Mouse (Mus musculus) MEL (cell line): ENCODE data around the gene Klhl1. TPM values are rescaled to one million over a fixed set of nuclear protein-coding genes. Genes with fewer than 3 reads are reported as not detected.

ENCODE experiments used
- DNase-seq: peaks from one replicate; pipeline ENCODE4 v3.0.0; 2011; ENCODE audit warnings: low read depth, low spot score
- H3K27ac ChIP-seq: 2 replicates; pipeline ENCODE4 v1.5.1; 2012; ENCODE audit warnings: low read depth, mild to moderate bottlenecking, control low read depth, low read length, moderate library complexity; ENCODE audit not compliant: control insufficient read depth
- H3K27me3 ChIP-seq, 2 experiments: fragments of 150-350 bp in 1 of 2; sonication (generic) in 1 of 2; 2 replicates each; pipeline ENCODE4 v1.6.1; 2012; ENCODE audit warnings: low read length in 2 of 2, mild to moderate bottlenecking in 2 of 2, improper control_type of control experiment in 1 of 2, moderate library complexity in 1 of 2; ENCODE audit not compliant: insufficient read depth in 2 of 2, control insufficient read depth in 1 of 2
- H3K36me3 ChIP-seq, 2 experiments: 2 replicates each; pipeline ENCODE4 v1.6.1; 2012 to 2014; ENCODE audit warnings: low read length in 2 of 2, improper control_type of control experiment in 1 of 2, inconsistent platforms in 1 of 2, mild to moderate bottlenecking in 1 of 2; ENCODE audit not compliant: insufficient read depth in 2 of 2, control insufficient read depth in 1 of 2
- H3K4me1 ChIP-seq, 2 experiments: fragments of 150-350 bp in 1 of 2; sonication (generic) in 1 of 2; 2 replicates each; pipeline ENCODE4 v1.6.1; 2012; ENCODE audit warnings: low read length in 2 of 2, improper control_type of control experiment in 1 of 2, mild to moderate bottlenecking in 1 of 2; ENCODE audit not compliant: insufficient read depth in 2 of 2, control insufficient read depth in 1 of 2
- H3K4me3 ChIP-seq, 2 experiments: fragments of 150-350 bp in 1 of 2; sonication (generic) in 1 of 2; 2 replicates each; pipeline ENCODE4 v1.5.1; 2012; ENCODE audit warnings: low read depth in 2 of 2, low read length in 2 of 2, mild to moderate bottlenecking in 2 of 2, moderate library complexity in 2 of 2, control low read depth in 1 of 2, improper control_type of control experiment in 1 of 2; ENCODE audit not compliant: control insufficient read depth in 1 of 2, insufficient read depth in 1 of 2
- H3K79me2 ChIP-seq: 2 replicates; pipeline ENCODE4 v1.6.1; 2012; ENCODE audit warnings: mild to moderate bottlenecking, low read length, moderate library complexity; ENCODE audit not compliant: control insufficient read depth, poor library complexity, insufficient read depth
- H3K9ac ChIP-seq: 2 replicates; pipeline ENCODE4 v1.6.1; 2012; ENCODE audit warnings: low read depth, mild to moderate bottlenecking, control low read depth, low read length, moderate library complexity; ENCODE audit not compliant: control insufficient read depth, poor library complexity, severe bottlenecking
- H3K9me3 ChIP-seq: fragments of 150-350 bp; sonication (generic); replicated peaks from 2 replicates; pipeline ENCODE4 v1.6.1; 2012; ENCODE audit warnings: mild to moderate bottlenecking, low read length, improper control_type of control experiment, moderate library complexity; ENCODE audit not compliant: insufficient read depth
- BHLHE40 ChIP-seq: IDR thresholded peaks from 2 replicates; pipeline ENCODE4 v1.6.1; 2012; ENCODE audit warnings: low read depth, mild to moderate bottlenecking, inconsistent platforms, low read length, improper control_type of control experiment, borderline replicate concordance
- CHD1 ChIP-seq: IDR thresholded peaks from 2 replicates; pipeline ENCODE4 v1.6.1; 2012; ENCODE audit warnings: low read depth, mild to moderate bottlenecking, inconsistent platforms, low read length, improper control_type of control experiment
- CTCF ChIP-seq, 3 experiments: IDR thresholded peaks in 2 of 3; conservative IDR thresholded peaks in 1 of 3; 2 replicates each; pipeline ENCODE4 v1.5.1; 2011 to 2012; ENCODE audit warnings: low read length in 3 of 3, low read depth in 2 of 3, mild to moderate bottlenecking in 2 of 3, improper control_type of control experiment in 1 of 3, inconsistent platforms in 1 of 3, mixed read lengths in 1 of 3, moderate library complexity in 1 of 3; ENCODE audit not compliant: control insufficient read depth in 1 of 3, insufficient read depth in 1 of 3, poor library complexity in 1 of 3, severe bottlenecking in 1 of 3
- E2F4 ChIP-seq: IDR thresholded peaks from 2 replicates; pipeline ENCODE4 v1.6.1; 2011; ENCODE audit warnings: low read depth, low read length, improper control_type of control experiment, borderline replicate concordance
- ELF1 ChIP-seq: IDR thresholded peaks from 2 replicates; pipeline ENCODE4 v1.6.1; 2014; ENCODE audit warnings: low read depth, mild to moderate bottlenecking, inconsistent platforms, low read length, improper control_type of control experiment, moderate library complexity
- EP300 ChIP-seq, 2 experiments: IDR thresholded peaks; 2 replicates each; pipeline ENCODE4 v1.6.1; 2011; ENCODE audit warnings: improper control_type of control experiment in 2 of 2, low read length in 2 of 2, low read depth in 1 of 2, mild to moderate bottlenecking in 1 of 2
- KAT2A ChIP-seq: conservative IDR thresholded peaks from 2 replicates; pipeline ENCODE4 v1.6.1; 2012; ENCODE audit warnings: low read depth, low read length, improper control_type of control experiment, inconsistent platforms
- MAZ ChIP-seq: IDR thresholded peaks from 2 replicates; pipeline ENCODE4 v1.6.1; 2012; ENCODE audit warnings: low read depth, mild to moderate bottlenecking, inconsistent platforms, low read length, improper control_type of control experiment
- MEF2A ChIP-seq: IDR thresholded peaks from 2 replicates; pipeline ENCODE4 v1.6.1; 2014; ENCODE audit warnings: low read depth, mild to moderate bottlenecking, inconsistent platforms, low read length, improper control_type of control experiment; ENCODE audit not compliant: poor library complexity, insufficient replicate concordance, severe bottlenecking; ENCODE audit errors: extremely low read depth
- MXI1 ChIP-seq: IDR thresholded peaks from 2 replicates; pipeline ENCODE4 v1.6.1; 2011; ENCODE audit warnings: mild to moderate bottlenecking, low read depth, low read length, improper control_type of control experiment
- MYB ChIP-seq: IDR thresholded peaks from 2 replicates; pipeline ENCODE4 v1.6.1; 2011; ENCODE audit warnings: mild to moderate bottlenecking, low read depth, low read length, improper control_type of control experiment
- MYC ChIP-seq: IDR thresholded peaks from 2 replicates; pipeline ENCODE4 v1.6.1; 2011; ENCODE audit warnings: low read depth, mild to moderate bottlenecking, low read length, improper control_type of control experiment, moderate library complexity
- NELFE ChIP-seq: IDR thresholded peaks from 2 replicates; pipeline ENCODE4 v1.6.1; 2011; ENCODE audit warnings: low read depth, low read length, improper control_type of control experiment
- NRF1 ChIP-seq: IDR thresholded peaks from 2 replicates; pipeline ENCODE4 v1.6.1; 2014; ENCODE audit warnings: low read depth, mild to moderate bottlenecking, inconsistent platforms, low read length, improper control_type of control experiment, moderate library complexity; ENCODE audit not compliant: poor library complexity, insufficient read depth, severe bottlenecking
- POLR2A ChIP-seq, 2 experiments: IDR thresholded peaks; 2 replicates each; pipeline ENCODE4 v1.6.1; 2011 to 2012; ENCODE audit warnings: low read length in 2 of 2, mild to moderate bottlenecking in 2 of 2, control low read depth in 1 of 2, improper control_type of control experiment in 1 of 2, low read depth in 1 of 2, moderate library complexity in 1 of 2; ENCODE audit not compliant: control insufficient read depth in 1 of 2, insufficient read depth in 1 of 2, poor library complexity in 1 of 2
- POLR2AphosphoS2 ChIP-seq: IDR thresholded peaks from 2 replicates; pipeline ENCODE4 v1.6.1; 2011; ENCODE audit warnings: low read length, improper control_type of control experiment
- RAD21 ChIP-seq: IDR thresholded peaks from 2 replicates; pipeline ENCODE4 v1.6.1; 2011; ENCODE audit warnings: mild to moderate bottlenecking, low read depth, low read length, improper control_type of control experiment
- RCOR1 ChIP-seq: IDR thresholded peaks from 2 replicates; pipeline ENCODE4 v1.6.1; 2012; ENCODE audit warnings: low read depth, mild to moderate bottlenecking, inconsistent platforms, low read length, improper control_type of control experiment
- TAL1 ChIP-seq: IDR thresholded peaks from 2 replicates; pipeline ENCODE4 v1.6.1; 2012; ENCODE audit warnings: mild to moderate bottlenecking, inconsistent platforms, low read length, moderate library complexity, mixed read lengths
- TCF12 ChIP-seq: IDR thresholded peaks from 2 replicates; pipeline ENCODE4 v1.6.1; 2014; ENCODE audit warnings: low read depth, mild to moderate bottlenecking, inconsistent platforms, low read length, improper control_type of control experiment, moderate library complexity
- UBTF ChIP-seq: IDR thresholded peaks from 2 replicates; pipeline ENCODE4 v1.6.1; 2012; ENCODE audit warnings: low read depth, mild to moderate bottlenecking, inconsistent platforms, low read length, improper control_type of control experiment, moderate library complexity, borderline replicate concordance; ENCODE audit not compliant: insufficient read depth
- USF2 ChIP-seq, 2 experiments: IDR thresholded peaks; 2 replicates each; pipeline ENCODE4 v1.6.1; 2011 to 2012; ENCODE audit warnings: improper control_type of control experiment in 2 of 2, low read length in 2 of 2, borderline replicate concordance in 1 of 2, inconsistent platforms in 1 of 2, low read depth in 1 of 2, mild to moderate bottlenecking in 1 of 2; ENCODE audit not compliant: insufficient read depth in 1 of 2
- ZC3H11A ChIP-seq: IDR thresholded peaks from 2 replicates; pipeline ENCODE4 v1.6.1; 2012; ENCODE audit warnings: low read depth, mild to moderate bottlenecking, inconsistent platforms, low read length, improper control_type of control experiment
- ZKSCAN1 ChIP-seq: IDR thresholded peaks from 2 replicates; pipeline ENCODE4 v1.6.1; 2012; ENCODE audit warnings: low read depth, mild to moderate bottlenecking, inconsistent platforms, low read length, improper control_type of control experiment, moderate library complexity
- ZMIZ1 ChIP-seq: IDR thresholded peaks from 2 replicates; pipeline ENCODE4 v1.6.1; 2012; ENCODE audit warnings: low read depth, mild to moderate bottlenecking, inconsistent platforms, low read length, improper control_type of control experiment, moderate library complexity
- ZNF384 ChIP-seq: IDR thresholded peaks from 2 replicates; pipeline ENCODE4 v1.6.1; 2012; ENCODE audit warnings: low read depth, mild to moderate bottlenecking, inconsistent platforms, low read length, improper control_type of control experiment
- polyA plus RNA-seq, 2 experiments: library from polyadenylated mRNA; stranded (reverse) in 1 of 2; unstranded in 1 of 2; fragments of >175 nt in 1 of 2; fragments of >200 nt in 1 of 2; gene quantifications; 2 replicates each; pipeline versions ENCODE4 v1.2.1 to v1.2.4; 2012; ENCODE audit warnings: low replicate concordance in 2 of 2, low read depth in 1 of 2; ENCODE audit not compliant: insufficient read length in 2 of 2, insufficient read depth in 1 of 2, missing spikeins in 1 of 2
- total RNA-seq: library from RNA; depleted of rRNA; stranded (reverse); fragments of 300-350 nt; gene quantifications from 2 replicates; pipeline ENCODE4 v1.2.3, GENCODE M21; 2012

Gene Klhl1
- total and polyA plus RNA-seq, 3 experiments = not detected

DNA sequence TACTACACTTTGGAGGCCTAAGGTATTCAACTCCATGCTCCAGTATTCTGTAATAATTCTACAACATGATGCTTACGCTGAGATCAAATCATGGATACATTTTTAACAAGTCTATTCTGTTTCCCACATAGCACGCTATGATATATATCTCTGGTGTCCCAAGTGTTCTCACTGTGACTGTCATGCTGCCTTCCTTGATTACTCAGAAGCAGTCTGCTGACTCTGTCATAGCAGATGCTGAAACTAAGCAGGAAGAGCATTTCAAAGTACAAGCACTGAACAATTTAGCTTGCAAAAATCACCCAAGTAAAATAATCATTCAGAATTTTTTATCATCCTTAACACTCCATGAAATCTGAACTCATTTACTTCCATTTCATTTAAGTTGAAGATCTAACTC lies 378.7 kb downstream of the Klhl1 start:
- Histone ChIP-seq H3K9ac (no peak overlapping the region), H3K36me3 (no peaks in the 10 kb centered on the region), H3K79me2 (no peaks in the 10 kb centered on the region), H3K9me3 (no peaks in the 10 kb centered on the region), H3K4me3 (no peak overlapping the region), H3K27me3 (no peaks in the 10 kb centered on the region), H3K27ac (no peak overlapping the region), H3K4me1 (no peaks in the 10 kb centered on the region)
- TF ChIP-seq NRF1 = no peak
- TF ChIP-seq UBTF = no peak
- TF ChIP-seq EP300 (IDR thresholded peaks at IDR 0.05; ENCODE audit: low read depth in 1 of 2, low read length in 2 of 2) = no peak
- no peak for TF ChIP-seq ZNF384
- no peak for TF ChIP-seq CHD1
- no peak for TF ChIP-seq POLR2A (IDR thresholded peaks at IDR 0.05; ENCODE audit: control insufficient read depth in 1 of 2, insufficient read depth in 1 of 2, low read depth in 1 of 2, low read length in 2 of 2, poor library complexity in 1 of 2)
- no peak for TF ChIP-seq KAT2A
- no peak for TF ChIP-seq ZC3H11A
- TF ChIP-seq BHLHE40 = no peak
- TF ChIP-seq MXI1 = no peak
- TF ChIP-seq ZKSCAN1 = no peak
- TF ChIP-seq E2F4 = no peak
- TF ChIP-seq NELFE = no peak
- TF ChIP-seq RCOR1 = no peak
- TF ChIP-seq MAZ = no peak
- no peak for TF ChIP-seq MYC
- no peak for TF ChIP-seq TAL1
- TF ChIP-seq CTCF (IDR thresholded peaks at IDR 0.05 in 2 of 3, conservative IDR thresholded peaks at IDR 0.05 in 1 of 3; ENCODE audit: control insufficient read depth in 1 of 3, insufficient read depth in 1 of 3, low read depth in 2 of 3, low read length in 3 of 3, poor library complexity in 1 of 3, severe bottlenecking in 1 of 3) = no peak
- no peak for TF ChIP-seq USF2 (IDR thresholded peaks at IDR 0.05; ENCODE audit: borderline replicate concordance in 1 of 2, insufficient read depth in 1 of 2, low read depth in 1 of 2, low read length in 2 of 2)
- DNase-seq = no peak

DNA sequence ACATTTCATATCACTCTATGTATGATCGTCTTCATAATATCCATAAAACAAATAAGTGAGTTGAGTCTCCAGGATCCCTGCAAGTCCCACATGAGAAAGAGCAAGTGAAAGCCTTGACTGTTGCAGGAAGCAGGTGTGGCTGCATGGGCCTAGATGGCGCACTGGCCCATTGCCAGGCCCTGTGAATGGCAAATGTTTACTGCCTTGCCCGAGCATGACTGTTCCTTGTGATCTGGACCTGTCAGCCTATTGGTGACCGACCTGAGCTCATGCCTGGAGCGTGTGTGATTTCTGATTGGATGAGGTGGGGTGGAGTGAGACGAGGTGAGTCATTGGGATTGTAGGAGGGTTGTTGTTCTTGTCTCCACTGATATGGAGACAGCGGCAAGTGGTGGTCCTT lies 411.5 kb downstream of the Klhl1 start:
- DNase-seq = no peak
- H3K4me1 ChIP-seq = no peaks in the 10 kb centered on the region
- no peaks in the 10 kb centered on the region for H3K9me3 ChIP-seq
- no peaks in the 10 kb centered on the region for H3K79me2 ChIP-seq
- no peak for TF ChIP-seq ZMIZ1
- TF ChIP-seq MYC = no peak
- TF ChIP-seq E2F4 = no peak
- no peak for TF ChIP-seq MAZ
- no peak for TF ChIP-seq ELF1
- no peak for TF ChIP-seq TCF12
- no peak for TF ChIP-seq TAL1
- TF ChIP-seq MEF2A = no peak
- TF ChIP-seq ZKSCAN1 = no peak
- no peak for TF ChIP-seq KAT2A
- no peak for TF ChIP-seq RAD21
- TF ChIP-seq RCOR1 = no peak
- TF ChIP-seq POLR2AphosphoS2 = no peak
- TF ChIP-seq POLR2A (IDR thresholded peaks at IDR 0.05; ENCODE audit: control insufficient read depth in 1 of 2, insufficient read depth in 1 of 2, low read depth in 1 of 2, low read length in 2 of 2, poor library complexity in 1 of 2) = no peak
- no peak for TF ChIP-seq MYB
- no peaks in the 10 kb centered on the region for H3K27me3 ChIP-seq
- no peak overlapping the region for H3K4me3 ChIP-seq
- H3K9ac ChIP-seq = no peak overlapping the region
- H3K27ac ChIP-seq = no peak overlapping the region
- no peaks in the 10 kb centered on the region for H3K36me3 ChIP-seq
